8 mouse cellular contexts compared by ENCODE assay signal in genomic region chr9:22307156-22307919, GRCm38 (mm10). TPM values are rescaled to one million over a fixed set of nuclear protein-coding genes. Genes with fewer than 3 reads are reported as not detected.
DNase-seq lines count a peak whose midpoint lies in the region; ATAC-seq and TF ChIP-seq lines count a peak whose summit lies in the region.

TSS of gene Zfp810 (minus strand) at chr9:22307648.

- under 1% methylated on average over 56 of the region's 56 CpGs for WGBS in forebrain, embryonic 12.5 days
- WGBS in heart, embryonic 16.5 days, result under 1% methylated on average over 56 of the region's 56 CpGs
- WGBS in liver, embryonic 13.5 days (ENCODE audit: insufficient replicate concordance), result under 1% methylated on average over 55 of the region's 56 CpGs
- under 1% methylated on average over 56 of the region's 56 CpGs for WGBS in stomach, embryonic 14.5 days

- H3K9me3 ChIP-seq in CH12.LX (replicated peaks; ENCODE audit: low read length), result peaks cover 26% of the 10 kb centered on the region
- 0 out of 2 replicates have a peak, but pooled peaks cover 6% of the 10 kb centered on the region for H3K9me3 ChIP-seq in forebrain, embryonic 12.5 days
- H3K9me3 ChIP-seq in heart, embryonic 16.5 days (replicated peaks; ENCODE audit: control insufficient read depth, low read length), result peaks cover 16% of the 10 kb centered on the region
- H3K9me3 ChIP-seq in liver, embryonic 13.5 days (replicated peaks), result no peaks in the 10 kb centered on the region; the same call in 1 of the 2 replicates
- H3K9me3 ChIP-seq in stomach, embryonic 14.5 days (ENCODE audit: control insufficient read depth, low read depth, low read length), result 0 out of 2 replicates have a peak, but pooled peaks cover 3% of the 10 kb centered on the region

- H3K27ac ChIP-seq in CH12.LX (ENCODE audit: insufficient read depth, low read depth), result no peak within 1 kb of the TSS
- peak within 1 kb of the TSS; percentile 88 for H3K27ac ChIP-seq in forebrain, embryonic 12.5 days
- H3K27ac ChIP-seq in heart, embryonic 16.5 days (ENCODE audit: low read length), result peak within 1 kb of the TSS; percentile 57
- H3K27ac ChIP-seq in liver, embryonic 13.5 days, result no peak within 1 kb of the TSS
- peak within 1 kb of the TSS; percentile 74 for H3K27ac ChIP-seq in stomach, embryonic 14.5 days (ENCODE audit: low read length)

- peak; percentile 98 for DNase-seq in CH12.LX (ENCODE audit: extremely low read depth)
- peak; percentile 97 to 98 for DNase-seq in kidney, postnatal 25 days
- peak; percentile 88 for DNase-seq in liver, embryonic 13.5 days
- peak; percentile 93 to 94 for DNase-seq in natural killer cell, adult 2 months (ENCODE audit: low spot score in 2 of 2)

- TF ChIP-seq POLR2A in CH12.LX (IDR thresholded peaks at IDR 0.05; ENCODE audit: low read depth, low read length), result peak; percentile 67

- H3K4me3 ChIP-seq in CH12.LX (replicated peaks in 1 of 3; ENCODE audit: low read depth in 2 of 3, low read length in 2 of 3, poor library complexity in 1 of 3), result peak within 1 kb of the TSS; percentile 91 to 92 (median 91)
- H3K4me3 ChIP-seq in forebrain, embryonic 12.5 days (replicated peaks), result peak within 1 kb of the TSS; percentile 91
- H3K4me3 ChIP-seq in heart, embryonic 16.5 days (ENCODE audit: low read length), result peak within 1 kb of the TSS; percentile 69
- H3K4me3 ChIP-seq in liver, embryonic 13.5 days (replicated peaks), result peak within 1 kb of the TSS; percentile 83
- peak within 1 kb of the TSS; percentile 93 for H3K4me3 ChIP-seq in stomach, embryonic 14.5 days (ENCODE audit: low read depth, low read length)

- no peaks in the 10 kb centered on the region for H3K27me3 ChIP-seq in CH12.LX (replicated peaks)
- no peaks in the 10 kb centered on the region for H3K27me3 ChIP-seq in forebrain, embryonic 12.5 days
- no peaks in the 10 kb centered on the region for H3K27me3 ChIP-seq in heart, embryonic 16.5 days (ENCODE audit: control insufficient read depth, insufficient read depth, low read length)
- no peaks in the 10 kb centered on the region for H3K27me3 ChIP-seq in liver, embryonic 13.5 days
- no peaks in the 10 kb centered on the region for H3K27me3 ChIP-seq in stomach, embryonic 14.5 days (ENCODE audit: control insufficient read depth, insufficient read depth, low read length)

- peak within 1 kb of the TSS; percentile 87 for H3K4me2 ChIP-seq in CH12.LX (ENCODE audit: insufficient read depth, low read depth, poor library complexity, severe bottlenecking)
- peak within 1 kb of the TSS; percentile 79 for H3K4me2 ChIP-seq in forebrain, embryonic 12.5 days
- H3K4me2 ChIP-seq in heart, embryonic 16.5 days (ENCODE audit: low read depth, low read length), result peak within 1 kb of the TSS; percentile 92
- H3K4me2 ChIP-seq in liver, embryonic 13.5 days, result peak within 1 kb of the TSS; percentile 88
- peak within 1 kb of the TSS; percentile 70 for H3K4me2 ChIP-seq in stomach, embryonic 14.5 days (replicated peaks; ENCODE audit: low read depth, low read length)

- no peaks in the 10 kb centered on the region for H3K79me2 ChIP-seq in CH12.LX (replicated peaks; ENCODE audit: control insufficient read depth, extremely low read depth, insufficient read depth, poor library complexity, severe bottlenecking)

- H3K4me1 ChIP-seq in CH12.LX (ENCODE audit: control insufficient read depth in 1 of 2, insufficient read depth in 2 of 2), result peaks cover 0 to 10% of the 10 kb centered on the region in 2 experiments; a peak in 2 of 4 replicates
- peaks cover 15% of the 10 kb centered on the region for H3K4me1 ChIP-seq in forebrain, embryonic 12.5 days
- H3K4me1 ChIP-seq in heart, embryonic 16.5 days (ENCODE audit: control insufficient read depth, insufficient read depth, low read length), result peaks cover 8% of the 10 kb centered on the region
- peaks cover 14% of the 10 kb centered on the region for H3K4me1 ChIP-seq in liver, embryonic 13.5 days (replicated peaks)
- peaks cover 10% of the 10 kb centered on the region for H3K4me1 ChIP-seq in stomach, embryonic 14.5 days (ENCODE audit: control insufficient read depth, insufficient read depth, low read length)

- in situ Hi-C loops in CH12.LX (cut with MboI; ENCODE audit: low pct_ligation_motif_present, low pct_unique_long_range_greater_than_20kb, low sequenced_read_pairs), result loop anchor here (5.0 kb wide), 1 partner anchor 80 kb away; the partner anchor contains the start of gene Zfp809

- H3K36me3 ChIP-seq in CH12.LX (replicated peaks in 1 of 2; ENCODE audit: control insufficient read depth in 1 of 2, insufficient read depth in 1 of 2, low read length in 1 of 2), result peaks cover 16 to 27% of the 10 kb centered on the region in 2 experiments
- peaks cover 28% of the 10 kb centered on the region for H3K36me3 ChIP-seq in forebrain, embryonic 12.5 days (replicated peaks)
- H3K36me3 ChIP-seq in heart, embryonic 16.5 days (ENCODE audit: control insufficient read depth, insufficient read depth), result peaks cover 20% of the 10 kb centered on the region
- peaks cover 3% of the 10 kb centered on the region for H3K36me3 ChIP-seq in liver, embryonic 13.5 days
- peaks cover 19% of the 10 kb centered on the region; the same call in 1 of the 2 replicates for H3K36me3 ChIP-seq in stomach, embryonic 14.5 days (ENCODE audit: control insufficient read depth, insufficient read depth, low read length)

- peak; percentile 97 for ATAC-seq in cerebellum, adult (ENCODE audit: insufficient number of reproducible peaks, low FRiP score, low TSS enrichment)
- peak; percentile 100 for ATAC-seq in forebrain, embryonic 12.5 days (ENCODE audit: low FRiP score)
- peak; percentile 99 for ATAC-seq in heart, embryonic 16.5 days (replicated peaks; ENCODE audit: extremely low read depth, insufficient read depth, low FRiP score)
- peak; percentile 96 for ATAC-seq in liver, embryonic 13.5 days (ENCODE audit: low read depth)
- ATAC-seq in stomach, embryonic 14.5 days (ENCODE audit: insufficient number of reproducible peaks, insufficient read depth, low FRiP score, low read depth), result peak; percentile 99

- H3K9ac ChIP-seq in CH12.LX (ENCODE audit: insufficient read depth, low read depth), result peak within 1 kb of the TSS; percentile 79
- peak within 1 kb of the TSS; percentile 98 for H3K9ac ChIP-seq in forebrain, embryonic 12.5 days
- H3K9ac ChIP-seq in heart, embryonic 16.5 days (ENCODE audit: low read length), result peak within 1 kb of the TSS; percentile 85
- H3K9ac ChIP-seq in liver, embryonic 13.5 days, result peak within 1 kb of the TSS; percentile 86
- H3K9ac ChIP-seq in stomach, embryonic 14.5 days (replicated peaks; ENCODE audit: low read depth, low read length), result peak within 1 kb of the TSS; percentile 97

- no peak for TF ChIP-seq CTCF in CH12.LX (conservative IDR thresholded peaks at IDR 0.05 in 1 of 2, IDR thresholded peaks at IDR 0.05 in 1 of 2; ENCODE audit: low read depth in 2 of 2, low read length in 2 of 2)

- no peak for TF ChIP-seq EP300 in CH12.LX (IDR thresholded peaks at IDR 0.05; ENCODE audit: low read length)

- no peak for TF ChIP-seq RAD21 in CH12.LX (IDR thresholded peaks at IDR 0.05; ENCODE audit: low read depth, low read length)

- dilution Hi-C loops in CH12.LX (cut with MboI; ENCODE audit: extremely low pct_ligation_motif_present, extremely low pct_unique_long_range_greater_than_20kb, low sequenced_read_pairs), result no loop called here

TF ChIP-seq in CH12.LX, 34 proteins besides CTCF, POLR2A, EP300 and RAD21 (continues in another document):
- TF ChIP-seq TCF12 (IDR thresholded peaks at IDR 0.05; ENCODE audit: low read depth, low read length) (peak; percentile 45; the same call in 1 of the 2 replicates), MYC (IDR thresholded peaks at IDR 0.05; ENCODE audit: low read depth, low read length) (peak; percentile 45; the same call in 1 of the 2 replicates), POLR2AphosphoS2 (IDR thresholded peaks at IDR 0.05; ENCODE audit: low read depth, low read length) (no peak), ZKSCAN1 (IDR thresholded peaks at IDR 0.05; ENCODE audit: borderline replicate concordance, low read depth, low read length) (no peak), ZMIZ1 (IDR thresholded peaks at IDR 0.05; ENCODE audit: low read depth, low read length) (peak; percentile 67; the same call in 1 of the 2 replicates), MAX (IDR thresholded peaks at IDR 0.05; ENCODE audit: low read length) (no peak; the same call in 1 of the 2 replicates), JUN (IDR thresholded peaks at IDR 0.05; ENCODE audit: insufficient read depth, low read depth, low read length) (no peak), USF1 (IDR thresholded peaks at IDR 0.05; ENCODE audit: low read depth, low read length) (no peak), ETS1 (conservative IDR thresholded peaks at IDR 0.05; ENCODE audit: low read depth, low read length) (0 out of 2 replicates have a peak, but pooled peaks have one; percentile 7), CHD1 (IDR thresholded peaks at IDR 0.05; ENCODE audit: low read depth, low read length) (no peak), KAT2A (IDR thresholded peaks at IDR 0.05; ENCODE audit: insufficient replicate concordance, low read length) (peak; percentile 64; the same call in 1 of the 2 replicates), BHLHE40 (IDR thresholded peaks at IDR 0.05; ENCODE audit: low read depth, low read length) (no peak), CHD2 (IDR thresholded peaks at IDR 0.05; ENCODE audit: low read length) (peak; percentile 92), E2F4 (IDR thresholded peaks at IDR 0.05; ENCODE audit: insufficient replicate concordance, low read depth, low read length) (peak; percentile 79; the same call in 1 of the 2 replicates), ZC3H11A (IDR thresholded peaks at IDR 0.05; ENCODE audit: low read depth, low read length) (no peak), NELFE (IDR thresholded peaks at IDR 0.05; ENCODE audit: low read depth, low read length) (peak; percentile 62), MXI1 (IDR thresholded peaks at IDR 0.05; ENCODE audit: low read depth, low read length) (peak; percentile 43; the same call in 1 of the 2 replicates), UBTF (IDR thresholded peaks at IDR 0.05; ENCODE audit: low read depth, low read length) (no peak), PAX5 (IDR thresholded peaks at IDR 0.05; ENCODE audit: low read length) (no peak), TBP (conservative IDR thresholded peaks at IDR 0.05; ENCODE audit: low read depth, low read length) (peak; percentile 80; the same call in 1 of the 2 replicates), SIN3A (IDR thresholded peaks at IDR 0.05; ENCODE audit: low read length) (no peak; the same call in 1 of the 2 replicates)

RNA-seq across cellular contexts. Expression of gene Zfp810, which starts in this region (rescaled TPM):
- total RNA-seq in CH12.LX (2012; rRNA removed) (7.1 and 7.2 TPM in 2 replicates), CH12.LX (2014; rRNA removed) (7.5 and 9.7 TPM in 2 replicates)
- 4.0 and 4.3 TPM in 2 replicates for polyA plus RNA-seq in CH12.LX (2012; ENCODE audit: insufficient read length, low read depth)
- 35.7 and 36.8 TPM in 2 replicates for polyA plus RNA-seq in forebrain, embryonic 12.5 days (2016; fragmentation: Nextera tagmentation; extraction: Ambion mirVana)
- 13.3 and 14.7 TPM in 2 replicates for polyA plus RNA-seq in heart, embryonic 16.5 days (2015; fragmentation: Nextera tagmentation; extraction: Ambion mirVana)
- 2.6 and 3.1 TPM in 2 replicates for polyA plus RNA-seq in liver, embryonic 13.5 days (2015; fragmentation: Nextera tagmentation; extraction: Ambion mirVana)
- 21.1 and 22.7 TPM in 2 replicates for polyA plus RNA-seq in stomach, embryonic 14.5 days (2014; fragmentation: Nextera tagmentation; extraction: Ambion mirVana)

Comparison
In these comparisons a context has a peak if more than half of its experiments do, and no peak if none do; other contexts are left out.
1. H3K27ac ChIP-seq: peak in forebrain, embryonic 12.5 days (single experiment), heart, embryonic 16.5 days (single experiment) and stomach, embryonic 14.5 days (single experiment); none in CH12.LX (single experiment) and liver, embryonic 13.5 days (single experiment).
2. Peak in every context shown above with its lines, with median percentiles within 50 percentile points of each other: DNase-seq, H3K4me2 ChIP-seq, H3K4me3 ChIP-seq, H3K9ac ChIP-seq and ATAC-seq.